Mouse (Mus musculus): ENCODE data around the gene Prelid1. TPM values are rescaled to one million over a fixed set of nuclear protein-coding genes. Genes with fewer than 3 reads are reported as not detected.

The Prelid1 gene
- polyA plus RNA-seq, 1 experiment from 2014 or later = 328 TPM

- Histone ChIP-seq H3K4me3 (replicated peaks) (no peak overlapping the region), H3K4me1 (no peaks in the 10 kb centered on the region), H3K4me2 (no peak overlapping the region), H3K9ac (no peak overlapping the region), H3K9me3 (no peaks in the 10 kb centered on the region), H3K36me3 (replicated peaks) (no peaks in the 10 kb centered on the region), H3K27ac (no peak overlapping the region), H3K27me3 (peaks cover 54% of the 10 kb centered on the region)
- 76% methylated on average over 8 of the region's 8 CpGs for WGBS
- ATAC-seq (ENCODE audit: low FRiP score) = no peak
Measured at GRCm38 (mm10) chr13:55371007-55371681, 50.8 kb downstream of the Prelid1 start.

- H3K36me3 ChIP-seq (replicated peaks) = no peaks in the 10 kb centered on the region
- no peak for ATAC-seq (ENCODE audit: low FRiP score)
- no peak overlapping the region for H3K9ac ChIP-seq
- peaks cover 58% of the 10 kb centered on the region for H3K27me3 ChIP-seq
- H3K27ac ChIP-seq = no peak overlapping the region
- 53% methylated on average over 5 of the region's 5 CpGs for WGBS
- no peaks in the 10 kb centered on the region for H3K9me3 ChIP-seq
- no peaks in the 10 kb centered on the region for H3K4me1 ChIP-seq
- no peak overlapping the region for H3K4me3 ChIP-seq (replicated peaks)
- no peak overlapping the region for H3K4me2 ChIP-seq
Measured at GRCm38 (mm10) chr13:55371740-55372139, 51.4 kb downstream of the Prelid1 start.

GRCm38 (mm10) chr13:55374206-55374924 lies 54.1 kb downstream of the Prelid1 start:
- 68% methylated on average over 6 of the region's 6 CpGs for WGBS
- no peak for ATAC-seq (ENCODE audit: low FRiP score)
- Histone ChIP-seq H3K4me3 (replicated peaks) (no peak overlapping the region), H3K4me2 (no peak overlapping the region), H3K4me1 (peaks cover 3% of the 10 kb centered on the region; the same call in 1 of the 2 replicates), H3K36me3 (replicated peaks) (no peaks in the 10 kb centered on the region), H3K27ac (no peak overlapping the region), H3K27me3 (peaks cover 72% of the 10 kb centered on the region), H3K9me3 (no peaks in the 10 kb centered on the region), H3K9ac (no peak overlapping the region)

Other genes starting within 250 kb of the Prelid1 start
- 25.1 and 27.4 TPM in 2 replicates for gene Uimc1, start 220.2 kb upstream of the Prelid1 start, polyA plus RNA-seq (2016; fragmentation: Nextera tagmentation; extraction: Ambion mirVana)
- 24.1 and 27.9 TPM in 2 replicates for gene Zfp346, start 215.2 kb upstream of the Prelid1 start, polyA plus RNA-seq (2016; fragmentation: Nextera tagmentation; extraction: Ambion mirVana)
- not detected in 2 replicates for gene Gm17617, start 187.0 kb upstream of the Prelid1 start, polyA plus RNA-seq (2016; fragmentation: Nextera tagmentation; extraction: Ambion mirVana)
- gene Fgfr4, start 167.9 kb upstream of the Prelid1 start, polyA plus RNA-seq (2016; fragmentation: Nextera tagmentation; extraction: Ambion mirVana) = 0.15 and 0.20 TPM in 2 replicates
- 83.4 and 83.6 TPM in 2 replicates for gene Nsd1, start 110.7 kb upstream of the Prelid1 start, polyA plus RNA-seq (2016; fragmentation: Nextera tagmentation; extraction: Ambion mirVana)
- gene Rab24, start 1.4 kb downstream of the Prelid1 start, polyA plus RNA-seq (2016; fragmentation: Nextera tagmentation; extraction: Ambion mirVana) = 96.9 and 97.7 TPM in 2 replicates
- 35.5 and 39.1 TPM in 2 replicates for gene Mxd3, start 9.3 kb downstream of the Prelid1 start, polyA plus RNA-seq (2016; fragmentation: Nextera tagmentation; extraction: Ambion mirVana)
- 82.7 TPM in 2 replicates for gene Lman2, start 42.3 kb downstream of the Prelid1 start, polyA plus RNA-seq (2016; fragmentation: Nextera tagmentation; extraction: Ambion mirVana)
- gene Rgs14, start 49.2 kb downstream of the Prelid1 start, polyA plus RNA-seq (2016; fragmentation: Nextera tagmentation; extraction: Ambion mirVana) = 0.64 TPM in 1 of 2 replicates, not detected in the other
- not detected in 2 replicates for gene Slc34a1, start 77.7 kb downstream of the Prelid1 start, polyA plus RNA-seq (2016; fragmentation: Nextera tagmentation; extraction: Ambion mirVana)
- gene Pfn3, start 94.7 kb downstream of the Prelid1 start, polyA plus RNA-seq (2016; fragmentation: Nextera tagmentation; extraction: Ambion mirVana) = not detected in 2 replicates
- gene F12, start 106.3 kb downstream of the Prelid1 start, polyA plus RNA-seq (2016; fragmentation: Nextera tagmentation; extraction: Ambion mirVana) = not detected in 2 replicates
- gene Grk6, start 124.6 kb downstream of the Prelid1 start, polyA plus RNA-seq (2016; fragmentation: Nextera tagmentation; extraction: Ambion mirVana) = 54.2 and 58.1 TPM in 2 replicates
- gene Prr7, start 143.8 kb downstream of the Prelid1 start, polyA plus RNA-seq (2016; fragmentation: Nextera tagmentation; extraction: Ambion mirVana) = 1.7 and 2.7 TPM in 2 replicates
- gene Dbn1, start 167.6 kb downstream of the Prelid1 start, polyA plus RNA-seq (2016; fragmentation: Nextera tagmentation; extraction: Ambion mirVana) = 591 and 654 TPM in 2 replicates
- gene Pdlim7, start 193.2 kb downstream of the Prelid1 start, polyA plus RNA-seq (2016; fragmentation: Nextera tagmentation; extraction: Ambion mirVana) = 139 and 147 TPM in 2 replicates
- gene Dok3, start 208.8 kb downstream of the Prelid1 start, polyA plus RNA-seq (2016; fragmentation: Nextera tagmentation; extraction: Ambion mirVana) = 3.3 and 3.7 TPM in 2 replicates
- gene Ddx41, start 216.2 kb downstream of the Prelid1 start, polyA plus RNA-seq (2016; fragmentation: Nextera tagmentation; extraction: Ambion mirVana) = 69.9 and 73.3 TPM in 2 replicates

Data from forebrain, embryonic 12.5 days (tissue).